Mouse (Mus musculus) embryonic facial prominence, embryonic 10.5 days (tissue): Measurements from ENCODE around the gene Thsd4. TPM values are rescaled to one million over a fixed set of nuclear protein-coding genes. Genes with fewer than 3 reads are reported as not detected.
A peak's percentile ranks its signal among the peaks of the same experiment; 100 is the strongest.
"Not testable (repeated sequence)": the region's sequence is repeated elsewhere in the genome, so short reads cannot be mapped to it uniquely, and the experiment has no call there.

ENCODE experiments used
- DNase-seq: peaks from one replicate; pipeline ENCODE4 v3.0.0-alpha.2; 2017; ENCODE audit warnings: low spot score
- H3K27ac ChIP-seq: fragments of 300-500 bp; sonication (generic); replicated peaks from 2 replicates; pipeline ENCODE4 v1.5.1; 2016; ENCODE audit warnings: mild to moderate bottlenecking
- H3K27me3 ChIP-seq: fragments of 300-500 bp; sonication (generic); replicated peaks from 2 replicates; pipeline ENCODE4 v1.6.1; 2016; ENCODE audit warnings: low read depth, mild to moderate bottlenecking; ENCODE audit not compliant: poor library complexity, severe bottlenecking
- H3K36me3 ChIP-seq: fragments of 300-500 bp; sonication (generic); replicated peaks from 2 replicates; pipeline ENCODE4 v1.6.1; 2016; ENCODE audit warnings: mild to moderate bottlenecking, moderate library complexity
- H3K4me1 ChIP-seq: fragments of 300-500 bp; sonication (generic); 2 replicates; pipeline ENCODE4 v1.6.1; 2016
- H3K4me3 ChIP-seq: fragments of 300-500 bp; sonication (generic); 2 replicates; pipeline ENCODE4 v1.5.1; 2016; ENCODE audit warnings: mild to moderate bottlenecking, moderate library complexity
- H3K9me3 ChIP-seq: fragments of 300-500 bp; sonication (generic); 2 replicates; pipeline ENCODE4 v1.6.1; 2016; ENCODE audit warnings: mild to moderate bottlenecking
- WGBS: fragments of 180-500 bp; shearing (Covaris S2); methylation state at CpG from one replicate; pipeline ENCODE4 v1.1.7; 2016; 5-methylcytosine and 5-hydroxymethylcytosine counted together
- polyA plus RNA-seq: library from polyadenylated mRNA; unstranded; fragments of >200 nt; fragmentation: Nextera tagmentation; extraction: Ambion mirVana; gene quantifications from 2 replicates; pipeline ENCODE4 v1.2.1, GENCODE M21; 2016

The Thsd4 gene
- polyA plus RNA-seq, 1 experiment from 2014 or later = 5.7 TPM

GRCm38 (mm10) chr9:59985900-59986572 lies 535.8 kb downstream of the Thsd4 start:
- no peak for DNase-seq
- H3K4me1 ChIP-seq = 0 out of 2 replicates have a peak, but pooled peaks cover 4% of the 10 kb centered on the region
- H3K27ac ChIP-seq = no peak overlapping the region
- H3K27me3 ChIP-seq = no peaks in the 10 kb centered on the region
- WGBS = 85% methylated on average over 3 of the region's 3 CpGs
- H3K4me3 ChIP-seq = no peak overlapping the region
- H3K9me3 ChIP-seq = no peaks in the 10 kb centered on the region
- no peaks in the 10 kb centered on the region for H3K36me3 ChIP-seq

DNA sequence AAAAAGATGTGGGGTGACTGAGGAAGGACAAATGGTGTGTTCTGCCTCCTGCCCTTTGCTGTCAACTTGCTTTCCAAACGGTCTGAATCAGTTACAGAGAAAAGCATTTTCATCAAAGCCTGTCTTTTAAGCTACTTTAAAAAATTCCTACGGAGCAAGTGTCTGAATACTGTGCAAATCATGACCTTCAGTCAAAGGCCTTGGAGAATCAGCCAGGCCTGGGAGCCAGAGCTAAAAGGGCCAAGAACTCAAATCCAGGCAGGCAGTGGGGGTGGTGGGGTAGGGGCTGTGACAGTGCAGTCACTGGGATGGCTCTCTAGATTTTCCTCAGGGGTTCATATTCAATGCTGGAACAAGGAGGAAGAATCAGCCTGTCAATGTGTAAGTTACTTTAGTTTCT lies 540.7 kb downstream of the Thsd4 start:
- peaks cover 5% of the 10 kb centered on the region; the same call in 1 of the 2 replicates for H3K4me1 ChIP-seq
- H3K4me3 ChIP-seq = no peak overlapping the region
- DNase-seq = no peak
- no peak overlapping the region for H3K27ac ChIP-seq
- 75% methylated on average over 2 of the region's 2 CpGs for WGBS
- no peaks in the 10 kb centered on the region for H3K9me3 ChIP-seq
- H3K36me3 ChIP-seq = no peaks in the 10 kb centered on the region
- H3K27me3 ChIP-seq = no peaks in the 10 kb centered on the region

DNA sequence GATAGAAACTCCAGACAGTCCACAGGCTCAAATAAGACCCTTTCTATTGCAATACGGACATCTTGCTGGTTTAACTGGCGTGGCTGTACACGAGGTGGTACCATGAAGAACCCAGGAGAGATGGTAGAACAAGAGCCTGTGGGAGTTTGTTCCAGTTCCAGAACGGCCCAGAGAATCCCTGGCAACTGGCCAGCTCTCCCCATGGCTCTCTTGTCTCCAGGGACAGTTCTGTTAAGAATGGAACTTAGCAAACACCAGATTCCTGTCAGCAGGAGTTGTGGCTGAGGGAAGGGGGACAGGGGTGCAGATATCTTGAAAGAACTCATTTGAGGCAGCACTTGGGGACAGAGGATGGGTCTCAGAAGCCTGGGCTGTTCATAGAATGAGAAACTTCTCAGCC lies 550.6 kb downstream of the Thsd4 start:
- 82% methylated on average over 4 of the region's 4 CpGs for WGBS
- Histone ChIP-seq H3K9me3 (no peaks in the 10 kb centered on the region), H3K27me3 (0 out of 2 replicates have a peak, but pooled peaks cover 8% of the 10 kb centered on the region), H3K4me1 (no peaks in the 10 kb centered on the region), H3K4me3 (no peak overlapping the region), H3K27ac (no peak overlapping the region), H3K36me3 (no peaks in the 10 kb centered on the region)
- no peak for DNase-seq

DNA sequence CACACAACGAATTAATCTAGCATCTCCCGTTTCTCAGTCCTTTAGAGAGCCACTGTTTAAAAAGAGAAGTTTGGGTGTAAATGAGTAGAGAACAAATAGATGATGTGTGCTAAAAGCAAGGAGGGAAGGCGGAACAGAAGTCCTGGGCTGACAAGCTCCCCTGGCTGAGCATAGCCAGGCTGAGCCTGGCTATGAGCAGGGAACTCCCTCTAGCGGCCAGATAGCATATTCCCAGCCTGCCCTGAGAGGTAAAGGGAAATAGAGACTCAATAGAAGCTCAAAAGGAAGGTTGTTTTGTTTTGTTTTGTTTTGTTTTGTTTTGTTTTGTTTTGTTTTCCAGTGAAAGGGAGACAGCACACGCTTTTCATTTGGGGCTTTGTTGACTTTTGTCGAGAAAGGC lies 552.5 kb downstream of the Thsd4 start:
- Histone ChIP-seq H3K4me1 (peaks cover 7% of the 10 kb centered on the region), H3K4me3 (no peak overlapping the region), H3K36me3 (no peaks in the 10 kb centered on the region), H3K27ac (no peak overlapping the region), H3K9me3 (no peaks in the 10 kb centered on the region), H3K27me3 (0 out of 2 replicates have a peak, but pooled peaks cover 8% of the 10 kb centered on the region)
- peak; percentile 67 for DNase-seq
- WGBS = 32% methylated on average over 6 of the region's 6 CpGs

GRCm38 (mm10) chr9:59965046-59965445 lies 556.8 kb downstream of the Thsd4 start:
- H3K9me3 ChIP-seq = no peaks in the 10 kb centered on the region
- H3K4me1 ChIP-seq = peaks cover 20% of the 10 kb centered on the region
- no peak overlapping the region for H3K4me3 ChIP-seq
- no peaks in the 10 kb centered on the region for H3K36me3 ChIP-seq
- H3K27ac ChIP-seq = no peak overlapping the region
- 0 out of 2 replicates have a peak, but pooled peaks cover 8% of the 10 kb centered on the region for H3K27me3 ChIP-seq
- no peak for DNase-seq
- 86% methylated on average over 10 of the region's 10 CpGs for WGBS

- Histone ChIP-seq H3K9me3 (no peaks in the 10 kb centered on the region), H3K27ac (no peak overlapping the region), H3K27me3 (0 out of 2 replicates have a peak, but pooled peaks cover 8% of the 10 kb centered on the region), H3K4me1 (peaks cover 24% of the 10 kb centered on the region), H3K36me3 (no peaks in the 10 kb centered on the region), H3K4me3 (no peak overlapping the region)
- DNase-seq = no peak
- 50% methylated on average over 3 of the region's 3 CpGs for WGBS
Measured at GRCm38 (mm10) chr9:59964367-59964766, 557.5 kb downstream of the Thsd4 start.

DNA sequence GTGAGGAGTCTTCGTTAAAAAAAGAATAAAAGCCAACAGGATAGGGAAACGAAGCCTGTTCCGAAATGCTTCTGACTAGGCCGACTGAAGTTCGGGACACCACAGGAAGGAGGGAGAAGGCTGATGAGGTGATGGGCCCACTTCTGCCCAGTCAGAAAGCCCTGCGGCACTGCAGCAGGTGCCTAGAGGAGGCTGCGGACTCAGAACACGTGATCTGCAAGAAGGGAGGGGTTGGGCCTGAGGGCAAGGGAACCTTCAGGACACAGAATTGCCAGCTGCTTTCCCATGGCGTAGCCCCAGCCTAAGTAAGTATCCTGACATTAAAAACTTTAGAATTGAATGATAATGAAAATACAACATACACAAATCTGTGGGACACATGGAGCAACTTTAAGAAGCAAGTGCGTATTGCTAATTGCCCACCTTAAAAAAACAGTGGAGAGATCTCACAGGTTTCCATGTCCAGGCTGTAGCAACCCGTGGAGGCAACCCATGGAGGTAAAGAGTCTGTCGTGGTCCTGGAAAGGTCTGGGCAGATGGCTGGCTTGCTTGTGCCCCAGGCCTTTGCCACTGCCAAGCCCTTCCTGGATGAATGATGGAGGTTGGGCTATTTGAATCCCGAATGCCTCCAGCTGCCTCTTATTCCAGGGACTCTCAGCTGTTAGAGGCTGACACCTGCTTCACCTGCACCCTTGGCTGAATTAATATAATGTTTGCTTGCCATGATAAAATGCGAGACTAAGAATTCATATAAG lies 560.5 kb downstream of the Thsd4 start:
- no peak overlapping the region for H3K4me3 ChIP-seq
- no peak overlapping the region for H3K27ac ChIP-seq
- WGBS = 62% methylated on average over 14 of the region's 14 CpGs
- no peaks in the 10 kb centered on the region for H3K9me3 ChIP-seq
- H3K36me3 ChIP-seq = no peaks in the 10 kb centered on the region
- H3K4me1 ChIP-seq = peaks cover 28% of the 10 kb centered on the region
- H3K27me3 ChIP-seq = no peaks in the 10 kb centered on the region; the same call in 1 of the 2 replicates
- DNase-seq = no peak

- no peak within 1 kb of the TSS for H3K4me3 ChIP-seq
- 85% methylated on average over 10 of the region's 10 CpGs for WGBS
- H3K36me3 ChIP-seq = no peaks in the 10 kb centered on the region
- no peaks in the 10 kb centered on the region; the same call in 1 of the 2 replicates for H3K27me3 ChIP-seq
- peak within 1 kb of the TSS; percentile 19; the same call in 1 of the 2 replicates for H3K27ac ChIP-seq
- H3K9me3 ChIP-seq = no peaks in the 10 kb centered on the region
- no peak for DNase-seq
- H3K4me1 ChIP-seq = peaks cover 37% of the 10 kb centered on the region
Measured at GRCm38 (mm10) chr9:59960559-59960958, 561.3 kb downstream of the Thsd4 start, which contains the start of gene Nr2e3. Gene Nr2e3, minus strand, starts transcription at chr9:59960659.

- peaks cover 36% of the 10 kb centered on the region for H3K4me1 ChIP-seq
- H3K9me3 ChIP-seq = no peaks in the 10 kb centered on the region
- WGBS = 2% methylated on average over 8 of the region's 8 CpGs
- no peak overlapping the region for H3K27ac ChIP-seq
- H3K36me3 ChIP-seq = no peaks in the 10 kb centered on the region
- no peak overlapping the region for H3K4me3 ChIP-seq
- H3K27me3 ChIP-seq = no peaks in the 10 kb centered on the region; the same call in 1 of the 2 replicates
- peak; percentile 92 for DNase-seq
Measured at GRCm38 (mm10) chr9:59959276-59959675, 562.6 kb downstream of the Thsd4 start.

GRCm38 (mm10) chr9:59958115-59958514 lies 563.7 kb downstream of the Thsd4 start:
- not testable (repeated sequence) for H3K9me3 ChIP-seq, H3K36me3 ChIP-seq, H3K4me3 ChIP-seq, H3K27ac ChIP-seq, H3K27me3 ChIP-seq, DNase-seq
- 69% methylated on average over 1 of the region's 1 CpGs for WGBS
- peaks cover 41% of the 10 kb centered on the region for H3K4me1 ChIP-seq

GRCm38 (mm10) chr9:59956496-59956895 lies 565.4 kb downstream of the Thsd4 start:
- WGBS = 34% methylated on average over 6 of the region's 6 CpGs
- Histone ChIP-seq H3K27ac (no peak overlapping the region), H3K36me3 (no peaks in the 10 kb centered on the region), H3K9me3 (no peaks in the 10 kb centered on the region), H3K4me3 (peak overlapping the region; percentile 32), H3K4me1 (peaks cover 48% of the 10 kb centered on the region), H3K27me3 (no peaks in the 10 kb centered on the region; the same call in 1 of the 2 replicates)
- no peak for DNase-seq

DNA sequence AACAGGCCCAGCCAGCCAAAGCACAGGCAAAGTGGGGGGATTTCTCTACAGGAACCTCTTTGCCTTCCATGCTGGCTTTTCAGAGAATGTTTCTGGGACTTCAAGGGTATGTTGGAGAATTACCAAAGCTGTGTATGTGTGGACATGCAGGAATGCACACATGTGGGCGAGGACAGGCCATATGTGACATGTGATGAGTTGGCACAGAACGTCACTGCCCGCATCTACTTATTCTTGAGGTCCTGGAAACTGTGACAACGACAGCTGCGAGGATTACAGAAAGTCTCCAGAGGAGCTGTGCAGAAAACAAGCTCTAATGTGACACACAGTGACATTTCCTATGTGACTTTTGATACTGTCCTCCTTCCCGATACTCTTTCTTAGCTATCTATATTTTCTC lies 566.2 kb downstream of the Thsd4 start:
- WGBS = 76% methylated on average over 6 of the region's 6 CpGs
- no peaks in the 10 kb centered on the region for H3K36me3 ChIP-seq
- no peak for DNase-seq
- no peaks in the 10 kb centered on the region for H3K9me3 ChIP-seq
- no peak overlapping the region for H3K27ac ChIP-seq
- H3K4me1 ChIP-seq = peaks cover 48% of the 10 kb centered on the region
- H3K4me3 ChIP-seq = no peak overlapping the region
- no peaks in the 10 kb centered on the region; the same call in 1 of the 2 replicates for H3K27me3 ChIP-seq
